Mouse (Mus musculus) urinary bladder, postnatal 4 days (tissue): ENCODE measurements around the gene Sec11a.

Experiments used
- DNase-seq, 2 experiments: peaks; one replicate each; pipeline ENCODE4 v3.0.0; 2021 to 2022; ENCODE audit warnings: low spot score in 2 of 2

The Sec11a gene

GRCm38 (mm10) chr7:80897721-80898120 is 49.9 kb downstream of the Sec11a start:
- no peak for DNase-seq

GRCm38 (mm10) chr7:80897134-80897533 is 50.4 kb downstream of the Sec11a start:
- no peak for DNase-seq

GRCm38 (mm10) chr7:80894815-80895519 is 52.6 kb downstream of the Sec11a start:
- no peak for DNase-seq

GRCm38 (mm10) chr7:80894196-80894595 is 53.4 kb downstream of the Sec11a start:
- no peak for DNase-seq

GRCm38 (mm10) chr7:80893753-80894129 is 53.8 kb downstream of the Sec11a start:
- no peak for DNase-seq

GRCm38 (mm10) chr7:80893086-80893752 is 54.4 kb downstream of the Sec11a start:
- DNase-seq = no peak

- no peak for DNase-seq
Observed at GRCm38 (mm10) chr7:80889841-80890241, 57.7 kb downstream of the Sec11a start.

GRCm38 (mm10) chr7:80889021-80889511 is 58.5 kb downstream of the Sec11a start:
- peak in 1 of 2 experiments; percentile 52 for DNase-seq

GRCm38 (mm10) chr7:80888595-80888994 is 59.0 kb downstream of the Sec11a start:
- no peak for DNase-seq

- DNase-seq = no peak
Observed at GRCm38 (mm10) chr7:80885666-80886065, 61.9 kb downstream of the Sec11a start.

GRCm38 (mm10) chr7:80882830-80883505 is 64.6 kb downstream of the Sec11a start:
- no peak for DNase-seq

GRCm38 (mm10) chr7:80875727-80876126 is 71.9 kb downstream of the Sec11a start:
- no peak for DNase-seq

GRCm38 (mm10) chr7:80873631-80874030 is 73.9 kb downstream of the Sec11a start:
- DNase-seq = no peak

- DNase-seq = no peak
Observed at GRCm38 (mm10) chr7:80873038-80873437, 74.5 kb downstream of the Sec11a start.

GRCm38 (mm10) chr7:80868686-80869085 is 78.9 kb downstream of the Sec11a start:
- DNase-seq = no peak

- DNase-seq = no peak
Observed at GRCm38 (mm10) chr7:80866514-80867147, 80.9 kb downstream of the Sec11a start.

GRCm38 (mm10) chr7:80865521-80865920 is 82.1 kb downstream of the Sec11a start:
- no peak for DNase-seq

GRCm38 (mm10) chr7:80864831-80865230 is 82.7 kb downstream of the Sec11a start:
- no peak for DNase-seq

- DNase-seq = no peak
Observed at GRCm38 (mm10) chr7:80864151-80864550, 83.4 kb downstream of the Sec11a start.

GRCm38 (mm10) chr7:80863520-80863919 is 84.1 kb downstream of the Sec11a start:
- no peak for DNase-seq

- no peak for DNase-seq
Observed at GRCm38 (mm10) chr7:80862475-80862874, 85.1 kb downstream of the Sec11a start.

GRCm38 (mm10) chr7:80860729-80861274 is 86.8 kb downstream of the Sec11a start, which contains the start of gene Zscan2:
Gene Zscan2, plus strand, starts transcription at chr7:80860920.
- DNase-seq = peak; percentile 84 to 87
